Mouse (Mus musculus): Measurements from ENCODE around the gene Cdca7. TPM values are rescaled to one million over a fixed set of nuclear protein-coding genes. Genes with fewer than 3 reads are reported as not detected.

Cdca7 gene
- total RNA-seq (2021) = under 1 TPM; 0.36 to 0.99 TPM
- long read RNA-seq, experiment 1 = 0 reads
- long read RNA-seq, experiment 2 = 0 reads

DNA sequence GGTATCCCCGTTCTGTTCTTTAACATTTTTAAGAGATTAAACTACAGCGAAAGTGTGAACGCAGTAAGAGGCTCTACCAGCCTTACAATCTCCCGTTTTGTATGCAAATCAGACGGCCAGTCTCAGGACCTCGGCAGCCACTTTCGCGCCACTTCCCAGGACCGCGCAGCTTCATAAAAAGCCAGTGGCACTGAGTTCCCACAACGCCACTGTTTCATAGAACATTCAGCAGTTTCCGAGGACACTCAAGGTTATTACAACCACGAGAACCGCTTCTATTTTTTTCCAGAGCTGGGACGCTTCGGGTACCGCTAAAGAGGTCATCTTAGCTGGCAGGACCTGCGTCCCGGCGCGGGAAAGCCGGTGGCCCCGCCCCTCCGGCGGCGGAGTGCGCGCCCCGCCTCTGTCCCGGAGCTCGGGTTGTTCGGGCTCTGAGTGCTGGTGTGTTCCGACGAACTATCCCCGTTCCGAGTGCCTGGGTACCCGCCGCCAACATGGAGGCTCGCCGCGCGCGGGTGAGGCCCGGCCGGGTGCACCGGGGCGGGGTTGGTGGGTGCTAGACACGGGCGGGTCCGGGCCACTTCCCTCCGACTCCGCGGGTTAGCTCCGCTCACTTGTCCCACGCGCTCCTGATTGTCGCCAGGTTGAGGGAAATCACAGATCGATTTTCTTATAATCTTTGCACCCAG, at the start of gene Cdca7:
Cdca7 (plus strand) TSS at position 363 of the 689 bp plus-strand sequence.
- TF ChIP-seq CTCF (IDR thresholded peaks at IDR 0.05) = no peak
- DNase-seq = peak; percentile 82
- Histone ChIP-seq H3K27ac (peak within 1 kb of the TSS; percentile 77), H3K4me3 (peak within 1 kb of the TSS; percentile 78)
- intact Hi-C loops (cut with DNase I) = no loop called here

DNA sequence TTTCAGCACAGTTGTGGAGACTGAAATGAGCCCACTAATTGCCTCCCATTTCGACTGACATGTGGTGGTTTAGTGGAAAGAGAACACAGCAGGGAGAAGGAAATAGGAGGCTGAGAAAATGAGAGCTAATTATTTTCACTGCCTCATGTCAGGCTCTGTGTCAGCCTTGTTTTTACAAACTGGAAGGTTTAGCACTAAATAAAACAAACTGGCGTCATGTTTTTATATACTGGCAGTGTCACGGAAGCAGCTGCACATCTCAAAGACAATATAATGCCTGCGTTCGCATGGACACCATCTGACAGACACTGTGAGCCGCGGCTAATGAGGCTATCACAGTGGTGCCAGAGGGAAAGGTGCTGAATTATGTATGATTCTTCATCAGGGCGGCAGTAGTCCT, 49.2 kb upstream of the Cdca7 start:
- intact Hi-C loops (cut with DNase I) = no loop called here
- no peak for DNase-seq
- H3K27ac ChIP-seq = no peak overlapping the region
- H3K4me3 ChIP-seq = no peak overlapping the region
- no peak for TF ChIP-seq CTCF (IDR thresholded peaks at IDR 0.05)

- intact Hi-C loops (cut with DNase I) = no loop called here
- no peak for DNase-seq
- Histone ChIP-seq H3K27ac (no peak overlapping the region), H3K4me3 (no peak overlapping the region)
- no peak for TF ChIP-seq CTCF (IDR thresholded peaks at IDR 0.05)
Observed at GRCm38 (mm10) chr2:72427288-72427687, 48.7 kb upstream of the Cdca7 start.

GRCm38 (mm10) chr2:72438941-72439533, 36.9 kb upstream of the Cdca7 start:
- Histone ChIP-seq H3K27ac (no peak overlapping the region), H3K4me3 (no peak overlapping the region)
- no peak for DNase-seq
- TF ChIP-seq CTCF (IDR thresholded peaks at IDR 0.05) = no peak
- intact Hi-C loops (cut with DNase I) = no loop called here

GRCm38 (mm10) chr2:72441010-72441409, 34.9 kb upstream of the Cdca7 start:
- no peak for TF ChIP-seq CTCF (IDR thresholded peaks at IDR 0.05)
- intact Hi-C loops (cut with DNase I) = no loop called here
- H3K27ac ChIP-seq = no peak overlapping the region
- H3K4me3 ChIP-seq = no peak overlapping the region
- no peak for DNase-seq

GRCm38 (mm10) chr2:72442825-72443224, 33.1 kb upstream of the Cdca7 start:
- intact Hi-C loops (cut with DNase I) = no loop called here
- Histone ChIP-seq H3K4me3 (no peak overlapping the region), H3K27ac (no peak overlapping the region)
- DNase-seq = no peak
- TF ChIP-seq CTCF (IDR thresholded peaks at IDR 0.05) = no peak

DNA sequence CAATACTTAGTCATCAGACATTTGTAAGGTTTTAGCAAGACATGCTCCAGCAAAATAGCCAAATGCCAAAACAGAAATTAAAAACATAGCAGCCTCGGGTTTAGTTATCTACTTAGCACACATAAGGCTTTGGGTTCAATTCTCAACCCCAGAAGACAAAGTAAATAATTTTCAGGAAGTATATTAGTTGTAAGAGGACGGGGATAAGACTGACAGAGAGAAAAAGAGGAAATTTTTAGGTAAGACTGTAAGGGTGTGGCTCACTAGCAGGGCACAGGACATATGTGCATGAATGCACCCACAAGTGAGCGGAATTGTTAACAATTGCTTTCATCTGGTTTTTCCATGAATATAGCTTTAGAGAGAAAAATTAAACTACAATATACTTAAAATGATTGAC, 32.0 kb upstream of the Cdca7 start:
- no peak overlapping the region for H3K4me3 ChIP-seq
- DNase-seq = no peak
- no peak for TF ChIP-seq CTCF (IDR thresholded peaks at IDR 0.05)
- intact Hi-C loops (cut with DNase I) = no loop called here
- no peak overlapping the region for H3K27ac ChIP-seq

- no peak for DNase-seq
- intact Hi-C loops (cut with DNase I) = no loop called here
- no peak overlapping the region for H3K4me3 ChIP-seq
- no peak for TF ChIP-seq CTCF (IDR thresholded peaks at IDR 0.05)
- no peak overlapping the region for H3K27ac ChIP-seq
Observed at GRCm38 (mm10) chr2:72446106-72446505, 29.9 kb upstream of the Cdca7 start.

- intact Hi-C loops (cut with DNase I) = no loop called here
- no peak for DNase-seq
- no peak for TF ChIP-seq CTCF (IDR thresholded peaks at IDR 0.05)
Observed at GRCm38 (mm10) chr2:72446615-72447014, 29.3 kb upstream of the Cdca7 start.

DNA sequence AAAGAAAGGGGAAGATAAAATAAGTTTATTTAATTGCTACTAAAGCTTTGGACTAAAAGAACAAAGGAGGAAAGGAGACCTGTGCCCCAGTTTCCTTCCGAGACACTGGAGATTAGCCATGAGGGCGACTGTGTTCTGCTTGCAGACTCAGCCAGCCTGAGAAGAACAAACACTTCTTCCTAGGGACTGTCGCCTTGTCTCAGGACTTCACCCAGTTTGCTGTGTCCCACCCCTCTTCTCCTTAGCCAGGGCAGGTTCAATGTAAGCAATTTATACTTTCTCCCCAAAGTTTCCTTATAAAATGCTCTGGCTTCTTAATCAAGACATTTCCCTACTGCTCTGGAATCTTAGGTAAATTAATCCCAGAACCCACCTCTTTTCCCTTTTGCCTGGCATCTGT, 22.4 kb upstream of the Cdca7 start:
- Histone ChIP-seq H3K27ac (peak overlapping the region; percentile 20; the same call in 1 of the 2 replicates), H3K4me3 (peak overlapping the region; percentile 33)
- DNase-seq = no peak
- intact Hi-C loops (cut with DNase I) = no loop called here
- no peak for TF ChIP-seq CTCF (IDR thresholded peaks at IDR 0.05)

More at GRCm38 (mm10) chr2:72446615-72447014, 29.3 kb upstream of the Cdca7 start:
- Histone ChIP-seq H3K27ac (no peak overlapping the region), H3K4me3 (no peak overlapping the region)

- no peak for TF ChIP-seq CTCF (IDR thresholded peaks at IDR 0.05)
- DNase-seq = no peak
- no peak overlapping the region for H3K27ac ChIP-seq
Observed at GRCm38 (mm10) chr2:72456189-72456588, 19.8 kb upstream of the Cdca7 start.

GRCm38 (mm10) chr2:72464376-72465014, 11.5 kb upstream of the Cdca7 start:
- H3K27ac ChIP-seq = no peak overlapping the region
- intact Hi-C loops (cut with DNase I) = no loop called here
- no peak for DNase-seq
- no peak overlapping the region for H3K4me3 ChIP-seq
- no peak for TF ChIP-seq CTCF (IDR thresholded peaks at IDR 0.05)

More at GRCm38 (mm10) chr2:72456189-72456588, 19.8 kb upstream of the Cdca7 start:
- intact Hi-C loops (cut with DNase I) = no loop called here
- no peak overlapping the region for H3K4me3 ChIP-seq

GRCm38 (mm10) chr2:72467604-72468003, 8.4 kb upstream of the Cdca7 start:
- DNase-seq = no peak

More at GRCm38 (mm10) chr2:72467604-72468003, 8.4 kb upstream of the Cdca7 start:
- no peak overlapping the region for H3K27ac ChIP-seq
- H3K4me3 ChIP-seq = no peak overlapping the region
- no peak for TF ChIP-seq CTCF (IDR thresholded peaks at IDR 0.05)
- intact Hi-C loops (cut with DNase I) = no loop called here
